Mouse (Mus musculus): ENCODE results near the gene Tnni2.
A peak's percentile ranks its signal among the peaks of the same experiment; 100 is the strongest.
"Not testable (repeated sequence)": the region's sequence is repeated elsewhere in the genome, so short reads cannot be mapped to it uniquely, and the experiment has no call there.

The Tnni2 gene

DNA sequence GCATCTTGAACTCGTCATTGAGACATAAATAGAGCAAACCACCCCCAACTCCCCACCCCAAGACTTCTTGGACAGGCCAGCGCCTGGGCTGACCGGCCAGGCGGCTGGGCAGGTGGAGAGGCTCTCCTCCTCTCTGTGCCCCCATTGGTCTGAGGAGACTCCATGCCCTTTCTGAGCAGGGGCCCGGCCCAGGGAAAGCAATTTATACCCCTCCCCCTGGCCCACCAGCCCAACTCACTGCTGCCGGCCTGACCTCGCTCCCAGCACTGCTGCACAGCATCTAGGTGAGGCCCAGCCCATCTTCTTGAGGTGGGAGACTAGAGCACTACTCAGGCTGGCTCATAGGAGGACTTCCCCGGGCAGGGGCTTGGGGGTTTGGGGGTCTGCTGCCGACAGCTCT, at the start of gene Tnni2:
Tnni2 (plus strand) TSS at position 224 of the 400 bp plus-strand sequence.
- H3K27me3 ChIP-seq (ENCODE audit: control insufficient read depth, insufficient read depth, low read length, poor library complexity, severe bottlenecking): no peaks in the 10 kb centered on the region
- DNase-seq (ENCODE audit: low read depth, low spot score): no peak

DNA sequence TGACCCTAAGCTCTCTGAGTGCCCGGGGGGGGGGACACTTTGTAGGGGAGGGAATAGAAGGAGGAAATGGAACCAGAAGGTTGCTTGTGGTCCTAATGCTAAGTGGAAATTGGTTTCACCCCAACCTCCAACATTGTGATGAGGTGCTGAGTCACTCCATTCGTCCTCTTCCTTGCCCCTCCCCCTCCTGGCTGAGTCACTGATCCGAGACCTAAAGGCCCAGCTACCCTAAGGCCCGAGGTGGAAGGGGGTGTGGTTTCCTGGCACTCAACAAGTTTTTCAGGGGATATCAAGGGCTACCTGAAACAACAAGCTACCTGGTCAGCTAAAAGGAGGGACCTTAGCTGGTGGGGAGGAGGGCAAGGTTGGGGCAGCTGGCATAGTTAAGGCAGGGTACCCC, 48.4 kb upstream of the Tnni2 start:
- Histone ChIP-seq H3K27me3 (ENCODE audit: control insufficient read depth, insufficient read depth, low read length, poor library complexity, severe bottlenecking) (no peaks in the 10 kb centered on the region), H3K36me3 (ENCODE audit: control insufficient read depth, insufficient read depth, low read length, poor library complexity, severe bottlenecking) (no peaks in the 10 kb centered on the region)
- DNase-seq (ENCODE audit: low read depth, low spot score): peak; percentile 29

More for the DNA sequence above, at the start of gene Tnni2:
- H3K36me3 ChIP-seq (ENCODE audit: control insufficient read depth, insufficient read depth, low read length, poor library complexity, severe bottlenecking): no peaks in the 10 kb centered on the region

DNA sequence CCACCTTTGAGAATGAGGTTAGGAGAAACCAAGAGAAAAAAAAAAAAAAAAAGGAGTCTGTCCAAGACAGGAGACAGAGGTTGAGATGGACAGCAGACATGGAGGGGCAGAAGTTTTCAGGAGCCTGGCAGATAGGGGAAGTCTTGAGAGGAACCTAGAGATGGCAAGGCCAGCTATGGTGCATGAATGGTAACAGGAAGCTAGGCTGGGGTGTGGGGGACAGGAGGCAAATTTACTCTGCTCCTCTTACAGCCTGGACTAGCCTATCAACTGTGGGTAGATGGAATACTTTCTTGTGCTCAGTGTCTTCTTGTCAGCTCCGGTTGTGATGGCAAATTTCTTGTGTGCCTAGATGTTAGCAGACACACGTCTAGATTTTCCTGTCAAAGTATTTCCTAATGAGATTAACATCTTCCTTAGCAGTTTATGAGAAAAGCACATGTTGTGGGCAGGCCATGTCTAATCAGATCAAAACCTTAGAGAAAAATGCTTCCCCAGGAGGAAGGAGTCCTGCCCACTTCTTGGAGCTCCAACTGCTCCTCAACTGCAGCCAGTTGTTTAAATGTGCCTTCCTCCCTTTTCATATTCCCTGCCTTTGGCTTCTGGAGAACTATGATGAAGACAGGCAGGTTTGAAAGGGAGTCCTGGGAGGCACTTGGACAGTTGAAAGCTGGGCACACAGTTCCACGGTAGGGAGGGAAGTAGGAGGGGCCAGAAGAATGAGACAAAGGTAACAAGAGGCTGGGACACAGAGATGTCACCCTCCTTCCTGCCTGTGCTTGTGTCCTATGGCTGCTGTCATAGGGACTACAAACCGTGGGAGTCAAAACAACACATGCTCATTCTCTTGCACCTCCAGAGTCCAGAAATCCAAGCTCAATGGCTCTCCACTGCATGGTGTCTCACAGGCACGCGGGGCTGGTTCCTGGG, 47.1 kb upstream of the Tnni2 start:
- no peaks in the 10 kb centered on the region for H3K36me3 ChIP-seq (ENCODE audit: control insufficient read depth, insufficient read depth, low read length, poor library complexity, severe bottlenecking)
- no peaks in the 10 kb centered on the region for H3K27me3 ChIP-seq (ENCODE audit: control insufficient read depth, insufficient read depth, low read length, poor library complexity, severe bottlenecking)
- peak; percentile 41 for DNase-seq (ENCODE audit: low read depth, low spot score)

DNA sequence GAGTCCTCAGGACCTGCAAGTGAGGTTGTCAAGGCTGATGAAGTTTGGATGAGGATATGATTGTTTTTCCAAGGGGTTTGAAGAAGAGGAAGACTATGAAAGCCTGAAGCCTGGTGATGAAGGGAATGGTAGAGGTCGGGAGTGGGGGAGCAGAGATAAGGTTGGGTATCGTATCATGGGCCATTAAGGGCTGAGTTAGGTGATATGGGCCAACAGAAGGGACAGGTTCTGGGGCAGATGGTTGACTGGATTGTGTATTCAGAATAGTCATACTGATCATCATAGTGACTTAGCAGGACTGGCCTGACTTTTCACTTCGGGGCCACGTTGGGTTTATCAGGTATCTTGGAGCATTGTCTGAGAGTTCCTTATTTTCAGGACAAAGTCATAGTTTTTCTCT, 46.1 kb upstream of the Tnni2 start:
- Histone ChIP-seq H3K27me3 (ENCODE audit: control insufficient read depth, insufficient read depth, low read length, poor library complexity, severe bottlenecking) (no peaks in the 10 kb centered on the region), H3K36me3 (ENCODE audit: control insufficient read depth, insufficient read depth, low read length, poor library complexity, severe bottlenecking) (no peaks in the 10 kb centered on the region)
- DNase-seq (ENCODE audit: low read depth, low spot score): no peak

DNA sequence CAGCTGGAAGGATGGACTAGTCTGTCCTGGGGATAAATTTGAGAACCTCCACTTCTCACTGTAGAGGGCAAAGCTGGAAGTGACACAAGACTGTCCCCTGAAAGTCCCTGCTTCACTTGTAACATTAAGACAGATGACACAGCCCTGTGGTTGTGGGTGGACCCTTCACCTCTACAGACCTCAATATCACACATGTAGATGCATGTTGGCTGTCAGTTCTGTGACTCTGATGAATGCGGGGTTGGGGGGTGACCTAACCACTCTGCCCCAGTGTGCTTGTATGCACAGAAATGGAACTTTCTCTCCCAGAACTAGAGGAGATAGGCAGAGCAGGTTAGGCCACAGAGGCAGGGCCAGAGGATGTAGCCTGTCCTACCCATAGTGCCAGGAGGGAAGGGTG, 45.0 kb upstream of the Tnni2 start:
- no peaks in the 10 kb centered on the region for H3K36me3 ChIP-seq (ENCODE audit: control insufficient read depth, insufficient read depth, low read length, poor library complexity, severe bottlenecking)
- no peaks in the 10 kb centered on the region for H3K27me3 ChIP-seq (ENCODE audit: control insufficient read depth, insufficient read depth, low read length, poor library complexity, severe bottlenecking)
- no peak for DNase-seq (ENCODE audit: low read depth, low spot score)

DNA sequence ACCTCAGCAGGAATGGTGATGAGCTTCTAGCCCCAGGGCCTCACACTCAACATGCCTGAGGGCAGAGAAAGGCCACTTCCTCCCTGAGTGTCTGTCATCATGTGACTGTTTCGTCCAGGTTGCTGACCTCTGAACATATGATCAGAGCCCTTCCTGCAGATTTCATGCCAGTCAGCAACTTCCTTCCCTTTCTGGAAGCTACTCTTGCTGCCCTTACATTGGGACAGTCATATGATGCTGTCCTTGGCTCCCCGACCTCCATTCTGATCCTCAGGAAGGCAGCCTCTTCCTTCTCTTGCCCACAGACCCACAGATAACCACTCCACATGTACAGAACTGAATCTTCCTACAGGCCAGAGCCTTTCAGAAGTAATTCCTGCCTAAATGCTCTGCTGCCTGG, 43.6 kb upstream of the Tnni2 start:
- DNase-seq (ENCODE audit: low read depth, low spot score): no peak
- Histone ChIP-seq H3K36me3 (ENCODE audit: control insufficient read depth, insufficient read depth, low read length, poor library complexity, severe bottlenecking) (no peaks in the 10 kb centered on the region), H3K27me3 (ENCODE audit: control insufficient read depth, insufficient read depth, low read length, poor library complexity, severe bottlenecking) (no peaks in the 10 kb centered on the region)

DNA sequence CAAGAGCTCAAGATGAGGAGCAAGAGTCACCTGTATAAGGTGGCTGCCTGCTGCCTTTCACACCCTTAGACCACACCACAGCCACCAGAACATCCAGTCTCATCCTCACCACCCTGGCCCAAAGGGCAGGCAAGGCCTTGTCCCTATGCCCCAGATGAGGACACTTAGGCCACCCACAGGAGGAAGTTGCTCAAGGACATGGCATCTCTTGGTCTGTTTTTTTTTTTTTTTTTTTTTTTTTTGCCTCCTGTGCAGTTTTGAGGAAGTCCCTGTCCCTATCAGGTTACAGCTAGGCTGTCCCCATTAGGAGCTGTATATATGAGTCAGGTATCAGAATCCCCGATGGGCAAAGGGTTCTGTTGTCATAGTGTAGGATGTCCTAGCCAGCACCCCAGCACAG, 42.4 kb upstream of the Tnni2 start:
- no peaks in the 10 kb centered on the region for H3K27me3 ChIP-seq (ENCODE audit: control insufficient read depth, insufficient read depth, low read length, poor library complexity, severe bottlenecking)
- H3K36me3 ChIP-seq (ENCODE audit: control insufficient read depth, insufficient read depth, low read length, poor library complexity, severe bottlenecking): no peaks in the 10 kb centered on the region
- DNase-seq (ENCODE audit: low read depth, low spot score): peak; percentile 25

DNA sequence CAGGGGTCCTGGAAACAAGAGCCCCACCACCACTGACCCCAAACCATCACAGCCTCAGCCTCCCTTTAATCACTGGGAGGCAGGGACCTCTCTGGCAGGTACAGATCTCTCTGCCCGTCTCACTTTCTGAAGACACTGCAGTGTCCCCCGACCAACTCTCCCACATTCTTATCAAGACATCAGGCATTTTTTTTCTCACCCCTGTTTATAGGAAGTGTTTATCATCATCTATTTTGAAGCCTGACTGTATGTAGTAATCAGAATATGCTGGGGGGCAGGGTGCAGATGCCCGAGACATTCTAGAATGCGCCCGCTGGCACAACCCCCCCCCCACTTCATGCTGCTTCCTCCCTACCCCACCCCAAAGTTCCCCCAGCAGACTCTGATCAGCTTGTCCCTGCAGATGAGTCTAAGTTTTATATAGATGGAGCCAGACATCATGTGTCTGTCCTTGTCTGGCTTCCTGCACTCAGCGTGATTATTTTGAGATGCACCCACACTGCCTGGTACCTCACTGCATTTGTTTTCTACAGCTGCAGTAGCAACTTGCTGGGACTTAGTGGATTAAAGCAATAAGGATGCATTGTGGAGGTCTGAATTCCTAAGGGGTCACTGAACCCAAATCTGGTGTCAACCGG, 41.4 kb upstream of the Tnni2 start:
- no peaks in the 10 kb centered on the region for H3K36me3 ChIP-seq (ENCODE audit: control insufficient read depth, insufficient read depth, low read length, poor library complexity, severe bottlenecking)
- no peak for DNase-seq (ENCODE audit: low read depth, low spot score)
- no peaks in the 10 kb centered on the region for H3K27me3 ChIP-seq (ENCODE audit: control insufficient read depth, insufficient read depth, low read length, poor library complexity, severe bottlenecking)

DNA sequence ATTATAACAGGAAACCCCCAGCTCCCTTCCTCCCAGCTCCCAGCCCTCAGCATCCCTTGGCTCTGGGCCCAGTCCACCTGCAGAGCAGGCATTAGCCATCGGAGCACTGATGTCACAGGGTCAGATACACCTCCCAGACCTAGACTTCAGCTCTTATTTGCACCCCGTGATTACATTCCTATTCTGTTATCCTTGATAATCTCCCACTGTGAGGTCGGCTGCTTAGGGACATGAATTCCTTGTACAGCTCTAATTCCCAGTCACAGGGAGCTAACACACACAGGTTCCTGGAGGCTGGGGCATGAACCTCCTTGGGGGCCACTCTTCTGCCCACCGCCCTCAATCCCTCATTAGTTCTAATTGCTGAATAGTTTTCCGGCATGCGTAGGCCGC, 40.9 kb upstream of the Tnni2 start:
- DNase-seq (ENCODE audit: low read depth, low spot score): no peak
- Histone ChIP-seq H3K27me3 (ENCODE audit: control insufficient read depth, insufficient read depth, low read length, poor library complexity, severe bottlenecking) (no peaks in the 10 kb centered on the region), H3K36me3 (ENCODE audit: control insufficient read depth, insufficient read depth, low read length, poor library complexity, severe bottlenecking) (no peaks in the 10 kb centered on the region)

DNA sequence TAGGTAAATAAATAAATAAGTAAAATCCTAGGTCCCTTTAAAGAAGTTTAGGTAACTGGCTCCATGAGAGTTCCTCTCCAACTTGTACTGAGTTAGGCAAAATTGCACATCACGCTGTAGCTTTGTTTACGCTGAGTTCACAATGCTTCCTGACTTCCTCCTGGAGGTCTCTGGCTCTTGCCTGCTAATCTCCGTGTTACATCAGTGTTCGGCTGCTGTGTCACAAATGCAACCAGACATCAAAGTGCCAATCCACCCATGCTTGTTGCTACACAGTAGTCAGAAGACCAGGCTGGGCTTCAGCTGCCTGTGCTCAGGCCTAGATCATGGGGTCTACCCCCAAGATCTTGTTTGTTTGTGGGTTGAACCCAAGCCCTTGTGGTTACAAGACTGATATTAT, 38.0 kb upstream of the Tnni2 start:
- no peak for DNase-seq (ENCODE audit: low read depth, low spot score)
- Histone ChIP-seq H3K27me3 (ENCODE audit: control insufficient read depth, insufficient read depth, low read length, poor library complexity, severe bottlenecking) (no peaks in the 10 kb centered on the region), H3K36me3 (ENCODE audit: control insufficient read depth, insufficient read depth, low read length, poor library complexity, severe bottlenecking) (no peaks in the 10 kb centered on the region)

DNA sequence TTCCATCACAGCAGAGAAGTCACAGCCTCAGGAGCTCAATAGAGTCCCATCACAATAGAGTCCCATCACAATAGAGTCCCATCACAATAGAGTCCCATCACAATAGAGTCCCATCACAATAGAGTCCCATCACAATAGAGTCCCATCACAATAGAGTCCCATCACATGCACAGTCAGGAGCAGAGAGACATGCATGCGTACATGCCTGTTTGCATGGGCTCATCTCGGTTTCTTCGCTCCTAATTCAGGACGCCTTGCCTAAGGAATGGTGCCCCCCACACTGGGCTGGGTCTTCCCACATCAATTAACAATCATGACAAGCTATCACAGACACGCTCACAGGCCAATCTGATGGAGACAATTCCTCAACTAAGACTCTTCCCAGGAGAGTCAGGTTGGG, 36.5 kb upstream of the Tnni2 start:
- H3K27me3 ChIP-seq (ENCODE audit: control insufficient read depth, insufficient read depth, low read length, poor library complexity, severe bottlenecking); H3K36me3 ChIP-seq (ENCODE audit: control insufficient read depth, insufficient read depth, low read length, poor library complexity, severe bottlenecking); DNase-seq (ENCODE audit: low read depth, low spot score): not testable (repeated sequence)

DNA sequence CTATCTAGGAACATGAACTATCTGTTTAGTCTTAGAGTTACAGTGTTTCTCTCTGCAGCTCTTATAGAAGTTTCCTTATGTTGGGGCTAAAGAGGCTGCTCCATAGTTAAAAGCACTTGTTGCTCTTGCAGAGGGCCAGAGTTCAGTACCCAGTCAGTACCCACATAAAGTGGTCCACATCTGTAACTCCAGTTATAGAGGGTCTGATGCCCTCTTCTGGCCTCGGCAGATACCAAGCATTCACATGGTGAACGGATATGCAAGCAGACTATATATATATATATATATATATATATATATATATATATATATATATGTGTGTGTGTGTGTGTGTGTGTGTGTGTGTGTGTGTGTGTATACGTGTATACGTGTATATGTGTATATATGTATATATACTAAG, 33.7 kb upstream of the Tnni2 start:
- peak; percentile 32 for DNase-seq (ENCODE audit: low read depth, low spot score)
- Histone ChIP-seq H3K27me3 (ENCODE audit: control insufficient read depth, insufficient read depth, low read length, poor library complexity, severe bottlenecking) (no peaks in the 10 kb centered on the region), H3K36me3 (ENCODE audit: control insufficient read depth, insufficient read depth, low read length, poor library complexity, severe bottlenecking) (no peaks in the 10 kb centered on the region)

DNA sequence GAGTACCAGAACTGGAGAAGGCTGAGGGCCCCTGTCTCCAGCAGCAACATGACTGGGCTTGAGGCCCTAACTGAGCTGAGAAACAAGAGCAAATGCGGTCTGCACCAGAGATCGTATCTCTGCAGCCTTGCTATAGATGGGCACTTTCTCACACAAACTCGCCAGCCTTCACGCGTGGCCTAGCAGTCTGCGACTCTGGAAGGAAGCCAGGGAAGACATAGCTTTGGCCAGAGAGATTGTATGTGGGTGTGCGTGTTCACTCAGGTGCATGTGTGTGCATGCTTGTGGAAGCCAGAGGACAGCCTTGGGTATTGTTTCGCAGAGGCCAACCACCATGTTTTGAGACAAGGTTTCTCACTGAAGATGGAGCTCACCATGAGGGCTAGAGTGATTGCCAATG, 32.9 kb upstream of the Tnni2 start:
- H3K27me3 ChIP-seq (ENCODE audit: control insufficient read depth, insufficient read depth, low read length, poor library complexity, severe bottlenecking): no peaks in the 10 kb centered on the region
- no peaks in the 10 kb centered on the region for H3K36me3 ChIP-seq (ENCODE audit: control insufficient read depth, insufficient read depth, low read length, poor library complexity, severe bottlenecking)
- DNase-seq (ENCODE audit: low read depth, low spot score): no peak

DNA sequence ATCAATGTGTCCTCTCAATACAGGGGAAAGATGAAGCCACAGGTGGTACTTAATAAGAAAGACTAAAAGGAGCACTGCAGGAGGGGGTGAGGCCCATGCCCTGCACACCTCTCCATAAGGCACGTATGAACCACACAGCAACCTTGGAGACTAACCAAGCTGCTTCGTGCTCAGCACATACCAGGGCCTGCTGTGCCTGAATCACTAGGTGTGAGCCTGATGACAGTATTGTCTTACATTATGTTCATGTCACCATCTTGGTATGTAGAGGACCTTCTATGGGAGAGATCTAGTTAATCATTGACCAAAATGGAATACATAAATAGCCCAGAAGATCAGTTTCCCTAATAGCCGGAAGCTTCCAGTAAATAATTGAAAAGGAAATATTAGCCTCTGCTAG, 32.0 kb upstream of the Tnni2 start:
- Histone ChIP-seq H3K36me3 (ENCODE audit: control insufficient read depth, insufficient read depth, low read length, poor library complexity, severe bottlenecking) (no peaks in the 10 kb centered on the region), H3K27me3 (ENCODE audit: control insufficient read depth, insufficient read depth, low read length, poor library complexity, severe bottlenecking) (no peaks in the 10 kb centered on the region)
- DNase-seq (ENCODE audit: low read depth, low spot score): no peak

DNA sequence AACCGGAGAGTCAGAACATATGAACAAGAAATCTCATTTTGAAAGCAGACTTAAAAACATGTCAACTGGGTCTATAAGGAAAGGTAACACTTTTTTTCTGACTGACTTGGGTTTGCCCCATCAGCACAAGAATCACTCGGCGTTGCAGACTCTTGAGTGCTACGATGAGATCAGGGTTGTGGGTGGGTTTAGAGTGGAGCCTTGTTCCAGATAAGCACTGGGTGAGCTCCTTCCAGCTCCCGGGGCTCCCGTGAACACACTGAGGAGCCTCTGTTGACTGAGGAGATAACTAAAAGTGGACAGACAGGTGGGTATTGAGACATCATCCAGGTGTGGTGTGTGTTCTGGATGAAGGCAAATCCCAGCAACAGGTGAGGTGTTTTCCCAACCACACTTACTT, 28.3 kb upstream of the Tnni2 start:
- Histone ChIP-seq H3K27me3 (ENCODE audit: control insufficient read depth, insufficient read depth, low read length, poor library complexity, severe bottlenecking) (no peaks in the 10 kb centered on the region), H3K36me3 (ENCODE audit: control insufficient read depth, insufficient read depth, low read length, poor library complexity, severe bottlenecking) (no peaks in the 10 kb centered on the region)
- no peak for DNase-seq (ENCODE audit: low read depth, low spot score)

Measured in splenic B cell, adult 2 months (primary cell).